Mouse (Mus musculus): ENCODE results near the gene Cmtm4.
"Not testable (repeated sequence)": the region's sequence is repeated elsewhere in the genome, so short reads cannot be mapped to it uniquely, and the experiment has no call there.

Gene Cmtm4

DNA sequence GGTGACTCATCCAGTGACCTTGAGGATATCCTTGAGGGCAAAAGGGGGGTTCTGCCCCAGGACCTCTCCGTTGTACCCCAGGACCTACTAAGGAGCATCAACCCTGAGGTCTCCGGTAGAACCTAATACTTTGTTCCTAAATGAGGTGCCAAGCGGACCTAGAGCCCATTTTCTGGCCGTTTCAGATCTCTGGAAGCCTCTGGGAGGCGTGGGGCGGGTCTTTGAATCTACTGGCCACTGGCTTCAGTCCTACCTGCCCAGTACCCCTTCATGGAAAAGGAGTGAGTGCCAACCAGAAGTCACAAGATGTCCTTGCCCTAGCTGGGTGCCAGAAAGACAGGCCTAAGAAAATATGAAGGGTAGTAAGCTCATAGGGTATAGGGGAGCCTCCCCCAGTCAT, 53.9 kb downstream of the Cmtm4 start:
- ATAC-seq (ENCODE audit: insufficient number of reproducible peaks, low FRiP score, low TSS enrichment): no peak

GRCm38 (mm10) chr8:104341106-104341561, 54.5 kb downstream of the Cmtm4 start:
- no peak for ATAC-seq (ENCODE audit: insufficient number of reproducible peaks, low FRiP score, low TSS enrichment)

GRCm38 (mm10) chr8:104340233-104341105, 55.1 kb downstream of the Cmtm4 start:
- ATAC-seq (ENCODE audit: insufficient number of reproducible peaks, low FRiP score, low TSS enrichment): peak; percentile 37; the same call in 1 of the 2 replicates

- ATAC-seq (ENCODE audit: insufficient number of reproducible peaks, low FRiP score, low TSS enrichment): no peak
Measured at GRCm38 (mm10) chr8:104339983-104340232, 55.7 kb downstream of the Cmtm4 start.

- ATAC-seq (ENCODE audit: insufficient number of reproducible peaks, low FRiP score, low TSS enrichment): no peak
Measured at GRCm38 (mm10) chr8:104339229-104339982, 56.2 kb downstream of the Cmtm4 start, which contains the start of gene Cmtm3. TSS of gene Cmtm3 (plus strand) at chr8:104339410.

DNA sequence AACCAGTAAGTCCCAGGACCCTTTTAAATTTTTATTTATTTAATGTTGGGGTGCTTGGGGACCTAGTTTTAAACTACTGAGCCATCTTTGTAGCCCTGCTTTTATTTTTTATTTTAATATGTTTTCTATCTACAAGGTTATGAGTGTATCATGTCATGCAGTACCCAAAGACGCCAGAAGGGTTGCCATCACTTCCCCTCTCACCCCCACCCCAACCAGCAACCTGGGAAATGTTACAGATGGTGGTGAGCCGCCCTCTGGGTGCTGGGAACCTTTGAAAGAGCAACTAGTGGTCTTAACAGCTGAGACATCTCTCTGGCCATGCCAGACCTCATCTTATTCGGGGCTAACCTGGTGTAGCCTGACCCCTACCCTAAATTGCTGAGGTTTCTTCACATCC, 57.7 kb downstream of the Cmtm4 start:
- no peak for ATAC-seq (ENCODE audit: insufficient number of reproducible peaks, low FRiP score, low TSS enrichment)

- no peak for ATAC-seq (ENCODE audit: insufficient number of reproducible peaks, low FRiP score, low TSS enrichment)
Measured at GRCm38 (mm10) chr8:104336806-104337205, 58.8 kb downstream of the Cmtm4 start.

DNA sequence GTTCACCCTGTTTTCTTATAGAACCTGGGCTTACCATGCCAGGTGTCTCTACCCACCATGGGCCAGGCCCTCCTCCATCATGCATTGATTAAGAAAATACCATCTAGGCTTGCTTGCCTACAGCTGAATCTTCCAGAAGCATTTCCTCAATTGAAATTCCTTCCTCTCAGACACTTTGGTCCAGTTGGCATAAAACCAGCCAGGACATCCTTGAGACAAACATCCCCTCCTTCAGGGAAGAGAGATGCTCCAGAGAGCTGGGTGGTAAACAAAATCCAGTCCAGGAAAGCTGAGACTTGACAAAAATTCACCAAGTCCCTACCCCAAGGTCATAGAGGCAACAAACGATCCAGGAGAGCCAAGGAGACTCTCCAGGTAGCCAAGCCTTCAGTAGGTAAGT, 61.4 kb downstream of the Cmtm4 start:
- ATAC-seq (ENCODE audit: insufficient number of reproducible peaks, low FRiP score, low TSS enrichment): no peak

DNA sequence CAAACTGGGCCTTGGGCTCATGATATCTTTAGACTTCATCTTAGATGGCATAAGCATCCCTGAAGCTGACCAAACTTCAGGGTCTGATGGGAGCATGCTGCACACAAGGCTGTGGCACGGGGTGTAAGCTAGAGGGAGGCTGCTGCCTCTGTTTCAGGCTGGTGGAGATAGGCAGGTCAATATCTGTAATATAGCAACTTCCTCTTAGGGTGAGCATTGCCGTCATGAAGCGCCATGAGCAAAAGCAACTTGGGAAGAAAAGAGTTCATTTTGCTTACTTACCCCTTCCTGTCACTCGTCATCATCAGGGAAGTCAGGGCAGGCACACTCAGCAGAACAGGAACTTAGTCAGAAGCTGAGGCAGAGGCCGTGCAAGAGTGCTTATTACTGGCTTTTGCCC, 61.8 kb downstream of the Cmtm4 start:
- ATAC-seq (ENCODE audit: insufficient number of reproducible peaks, low FRiP score, low TSS enrichment): no peak

GRCm38 (mm10) chr8:104332665-104333631, 62.7 kb downstream of the Cmtm4 start:
- ATAC-seq (ENCODE audit: insufficient number of reproducible peaks, low FRiP score, low TSS enrichment): no peak

DNA sequence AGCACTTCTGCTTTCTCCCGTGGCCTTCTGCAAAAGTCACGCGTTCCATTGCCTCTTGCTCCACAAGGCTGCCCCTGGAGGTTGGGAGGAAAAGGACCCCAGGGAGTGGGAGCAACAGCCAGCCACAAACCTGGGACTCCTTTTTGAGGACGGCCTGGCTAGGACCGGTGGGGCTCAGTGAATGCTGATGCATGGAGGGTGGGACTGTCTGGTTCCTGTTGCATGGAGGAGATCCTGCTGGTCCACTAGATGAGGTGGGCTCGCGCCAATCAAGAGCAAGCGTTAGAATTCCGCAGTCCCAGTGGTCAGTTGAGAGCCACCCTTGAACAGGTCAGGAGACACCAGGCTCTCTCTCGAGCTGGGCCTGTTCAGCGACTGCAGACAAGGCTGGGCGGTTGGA, 73.7 kb downstream of the Cmtm4 start, which contains the start of gene Cmtm2b:
Cmtm2b (plus strand) TSS at position 301 of the 400 bp plus-strand sequence.
- ATAC-seq (ENCODE audit: insufficient number of reproducible peaks, low FRiP score, low TSS enrichment): not testable (repeated sequence)

DNA sequence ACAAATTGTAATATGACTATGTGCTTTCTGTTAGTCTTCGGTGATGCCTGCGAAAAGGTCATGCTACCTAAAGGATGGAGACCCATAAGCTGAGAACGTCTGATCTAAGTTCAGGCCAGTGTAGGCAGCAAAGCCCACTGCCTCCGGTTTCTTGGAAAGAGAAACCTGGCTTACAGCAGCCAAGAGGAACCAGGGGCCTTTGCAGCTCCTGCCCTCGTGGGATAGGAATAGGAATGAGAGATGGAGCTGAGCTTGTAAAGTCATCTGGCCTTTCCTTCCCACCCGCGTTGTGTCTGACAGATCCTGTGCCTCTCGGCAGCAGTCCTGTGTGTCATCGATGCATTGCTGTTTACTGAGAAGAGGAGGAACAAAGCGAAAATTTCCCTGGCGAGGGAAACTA, 74.3 kb downstream of the Cmtm4 start, which contains the start of gene Gm11020:
Gm11020 (plus strand) TSS at position 301 of the 400 bp plus-strand sequence.
- not testable (repeated sequence) for ATAC-seq (ENCODE audit: insufficient number of reproducible peaks, low FRiP score, low TSS enrichment)

DNA sequence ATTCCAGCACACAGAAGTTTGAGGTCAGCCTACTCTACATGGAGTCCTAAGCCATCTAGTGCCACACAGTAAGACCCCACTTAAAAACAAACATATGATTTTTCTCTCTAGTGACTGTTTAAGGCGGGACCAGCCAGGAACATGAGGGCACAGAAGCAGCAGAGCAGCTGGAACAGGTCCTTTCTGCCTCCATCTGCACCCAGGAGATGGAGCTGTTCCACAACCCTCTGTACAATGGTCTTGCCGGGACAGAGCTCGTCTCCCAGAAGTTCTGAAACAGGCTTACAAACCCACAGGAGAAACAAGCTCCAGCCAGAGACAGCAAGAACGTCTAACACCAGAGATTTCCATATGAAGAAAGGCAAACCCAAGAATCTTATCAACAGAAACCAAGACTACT, 82.3 kb downstream of the Cmtm4 start:
- no peak for ATAC-seq (ENCODE audit: insufficient number of reproducible peaks, low FRiP score, low TSS enrichment)

DNA sequence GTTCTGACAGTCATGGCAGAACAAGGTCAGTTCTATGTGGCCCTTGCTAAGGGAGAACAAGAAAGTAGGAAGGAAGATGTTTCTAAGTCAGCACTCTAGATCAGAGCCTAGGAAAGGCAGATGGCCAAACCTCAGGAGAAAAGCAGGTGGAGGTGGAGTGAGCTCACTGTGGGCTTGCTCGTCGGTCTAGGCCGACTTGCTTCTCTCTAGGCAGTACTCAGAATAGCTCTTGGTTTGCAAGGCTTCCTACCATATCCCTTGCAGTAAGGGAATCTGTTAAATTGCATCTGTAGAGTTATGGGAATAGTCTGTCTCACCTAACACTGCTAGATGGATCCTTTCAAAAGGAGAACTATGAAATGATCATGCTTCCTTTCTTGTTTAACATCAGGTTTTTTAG, 83.6 kb downstream of the Cmtm4 start:
- not testable (repeated sequence) for ATAC-seq (ENCODE audit: insufficient number of reproducible peaks, low FRiP score, low TSS enrichment)

- peak; percentile 52 for ATAC-seq (ENCODE audit: insufficient number of reproducible peaks, low FRiP score, low TSS enrichment)
Measured at GRCm38 (mm10) chr8:104309441-104310155, 86.0 kb downstream of the Cmtm4 start, which contains the start of the genes Gm45711 and Cmtm1. TSS of gene Gm45711 (minus strand) at chr8:104310081. TSS of gene Cmtm1 (minus strand) at chr8:104310145.

DNA sequence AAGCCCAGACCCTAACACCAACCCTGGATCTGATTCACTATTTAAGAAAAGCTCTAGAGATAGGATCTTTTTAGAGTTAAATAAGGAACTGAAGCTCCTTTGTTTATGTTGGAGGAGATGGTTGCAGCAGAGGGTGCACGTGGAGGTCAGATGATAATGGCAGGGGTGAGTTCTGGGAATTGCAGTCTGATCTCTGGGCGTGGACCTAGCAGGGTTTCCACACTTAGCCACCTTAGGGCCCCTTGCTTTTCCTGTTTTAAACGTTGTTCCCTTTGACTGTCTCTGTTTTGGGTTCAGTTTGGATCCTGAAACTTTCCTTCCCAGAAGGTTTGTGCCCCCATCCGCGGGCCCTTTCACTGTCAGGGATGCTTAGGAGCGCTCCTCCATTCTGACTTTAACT, 87.3 kb downstream of the Cmtm4 start:
- ATAC-seq (ENCODE audit: insufficient number of reproducible peaks, low FRiP score, low TSS enrichment): not testable (repeated sequence)

- no peak for ATAC-seq (ENCODE audit: insufficient number of reproducible peaks, low FRiP score, low TSS enrichment)
Measured at GRCm38 (mm10) chr8:104304962-104305361, 90.6 kb downstream of the Cmtm4 start.

DNA sequence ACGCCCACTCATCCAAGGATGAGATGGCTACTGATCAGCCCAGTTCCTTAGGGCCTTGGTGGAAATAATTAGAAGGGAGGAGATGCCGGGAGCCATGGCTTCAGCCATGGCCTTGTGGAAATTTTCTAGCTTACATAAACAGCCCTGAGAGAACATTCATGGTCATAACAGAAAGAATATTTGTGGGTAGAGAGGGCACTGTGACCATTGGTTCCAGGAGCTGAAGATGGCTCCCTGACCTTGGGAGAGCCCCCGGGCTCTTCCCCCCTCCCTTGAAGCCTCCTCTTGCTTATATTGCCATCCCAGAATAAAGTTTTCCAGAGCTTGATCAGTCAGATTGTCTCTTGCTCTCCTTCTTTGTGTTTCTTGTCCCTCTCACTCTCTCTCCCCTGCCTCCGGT, 93.1 kb downstream of the Cmtm4 start:
- not testable (repeated sequence) for ATAC-seq (ENCODE audit: insufficient number of reproducible peaks, low FRiP score, low TSS enrichment)

- ATAC-seq (ENCODE audit: insufficient number of reproducible peaks, low FRiP score, low TSS enrichment): not testable (repeated sequence)
Measured at GRCm38 (mm10) chr8:104301577-104301976, 94.0 kb downstream of the Cmtm4 start.
